Mouse (Mus musculus): ENCODE results near the gene Pax8.

The Pax8 gene

GRCm38 (mm10) chr2:24460808-24461127, 14.6 kb downstream of the Pax8 start:
- no peak for DNase-seq (ENCODE audit: low spot score in 2 of 2)

GRCm38 (mm10) chr2:24460112-24460807, 15.1 kb downstream of the Pax8 start:
- DNase-seq (ENCODE audit: low spot score in 2 of 2), result no peak

- no peak for DNase-seq (ENCODE audit: low spot score in 2 of 2)
Observed at GRCm38 (mm10) chr2:24456841-24457240, 18.6 kb downstream of the Pax8 start.

GRCm38 (mm10) chr2:24455057-24455855, 20.1 kb downstream of the Pax8 start:
- DNase-seq (ENCODE audit: low spot score in 2 of 2), result no peak

GRCm38 (mm10) chr2:24454429-24455011, 20.9 kb downstream of the Pax8 start:
- no peak for DNase-seq (ENCODE audit: low spot score in 2 of 2)

GRCm38 (mm10) chr2:24453206-24453605, 22.2 kb downstream of the Pax8 start:
- DNase-seq (ENCODE audit: low spot score in 2 of 2), result no peak

GRCm38 (mm10) chr2:24449111-24449510, 26.3 kb downstream of the Pax8 start:
- DNase-seq (ENCODE audit: low spot score in 2 of 2), result no peak

- no peak for DNase-seq (ENCODE audit: low spot score in 2 of 2)
Observed at GRCm38 (mm10) chr2:24443256-24443790, 32.1 kb downstream of the Pax8 start.

GRCm38 (mm10) chr2:24442303-24442925, 33.0 kb downstream of the Pax8 start:
- no peak for DNase-seq (ENCODE audit: low spot score in 2 of 2)

- no peak for DNase-seq (ENCODE audit: low spot score in 2 of 2)
Observed at GRCm38 (mm10) chr2:24441899-24442298, 33.5 kb downstream of the Pax8 start.

GRCm38 (mm10) chr2:24440056-24440455, 35.3 kb downstream of the Pax8 start:
- DNase-seq (ENCODE audit: low spot score in 2 of 2), result no peak

GRCm38 (mm10) chr2:24435699-24436098, 39.7 kb downstream of the Pax8 start:
- DNase-seq (ENCODE audit: low spot score in 2 of 2), result no peak

GRCm38 (mm10) chr2:24434670-24435069, 40.7 kb downstream of the Pax8 start:
- DNase-seq (ENCODE audit: low spot score in 2 of 2), result no peak

- no peak for DNase-seq (ENCODE audit: low spot score in 2 of 2)
Observed at GRCm38 (mm10) chr2:24429806-24430205, 45.6 kb downstream of the Pax8 start.

- DNase-seq (ENCODE audit: low spot score in 2 of 2), result peak in 1 of 2 experiments; percentile 55
Observed at GRCm38 (mm10) chr2:24427866-24428675, 47.3 kb downstream of the Pax8 start.

GRCm38 (mm10) chr2:24425630-24426029, 49.8 kb downstream of the Pax8 start:
- DNase-seq (ENCODE audit: low spot score in 2 of 2), result no peak

GRCm38 (mm10) chr2:24422815-24423214, 52.6 kb downstream of the Pax8 start:
- no peak for DNase-seq (ENCODE audit: low spot score in 2 of 2)

- no peak for DNase-seq (ENCODE audit: low spot score in 2 of 2)
Observed at GRCm38 (mm10) chr2:24421211-24421863, 54.1 kb downstream of the Pax8 start.

GRCm38 (mm10) chr2:24417564-24417963, 57.8 kb downstream of the Pax8 start:
- no peak for DNase-seq (ENCODE audit: low spot score in 2 of 2)

- no peak for DNase-seq (ENCODE audit: low spot score in 2 of 2)
Observed at GRCm38 (mm10) chr2:24417106-24417505, 58.3 kb downstream of the Pax8 start.

GRCm38 (mm10) chr2:24416668-24417067, 58.7 kb downstream of the Pax8 start:
- DNase-seq (ENCODE audit: low spot score in 2 of 2), result peak in 1 of 2 experiments; percentile 20

All from cerebellum, postnatal 4 days (tissue).